Mouse (Mus musculus): ENCODE results near the gene Gimap9.
"Not testable (repeated sequence)": the region's sequence is repeated elsewhere in the genome, so short reads cannot be mapped to it uniquely, and the experiment has no call there.

Gimap9 gene

GRCm38 (mm10) chr6:48664750-48665149 lies 11.2 kb upstream of the Gimap9 start:
- no peak for DNase-seq (ENCODE audit: low spot score)

GRCm38 (mm10) chr6:48665471-48665870 lies 10.5 kb upstream of the Gimap9 start:
- no peak for DNase-seq (ENCODE audit: low spot score)

- no peak for DNase-seq (ENCODE audit: low spot score)
Observed at GRCm38 (mm10) chr6:48666159-48666586, 9.8 kb upstream of the Gimap9 start.

GRCm38 (mm10) chr6:48668022-48668421 lies 7.9 kb upstream of the Gimap9 start:
- DNase-seq (ENCODE audit: low spot score): no peak

- DNase-seq (ENCODE audit: low spot score): no peak
Observed at GRCm38 (mm10) chr6:48669446-48669969, 6.4 kb upstream of the Gimap9 start.

GRCm38 (mm10) chr6:48674291-48675058 lies 1.5 kb upstream of the Gimap9 start:
- DNase-seq (ENCODE audit: low spot score): no peak

- no peak for DNase-seq (ENCODE audit: low spot score)
Observed at GRCm38 (mm10) chr6:48675400-48675930, 464 bp upstream of the Gimap9 start.

GRCm38 (mm10) chr6:48676860-48677415 lies 1.0 kb downstream of the Gimap9 start:
- DNase-seq (ENCODE audit: low spot score): no peak

GRCm38 (mm10) chr6:48677492-48678345 lies 1.8 kb downstream of the Gimap9 start:
- DNase-seq (ENCODE audit: low spot score): no peak

- DNase-seq (ENCODE audit: low spot score): no peak
Observed at GRCm38 (mm10) chr6:48678391-48678790, 2.5 kb downstream of the Gimap9 start.

GRCm38 (mm10) chr6:48679701-48680100 lies 3.8 kb downstream of the Gimap9 start:
- DNase-seq (ENCODE audit: low spot score): no peak

GRCm38 (mm10) chr6:48680421-48680820 lies 4.5 kb downstream of the Gimap9 start:
- no peak for DNase-seq (ENCODE audit: low spot score)

- DNase-seq (ENCODE audit: low spot score): no peak
Observed at GRCm38 (mm10) chr6:48681472-48682090, 5.7 kb downstream of the Gimap9 start.

GRCm38 (mm10) chr6:48682271-48682670 lies 6.3 kb downstream of the Gimap9 start:
- DNase-seq (ENCODE audit: low spot score): peak; percentile 14

GRCm38 (mm10) chr6:48683263-48683821 lies 7.4 kb downstream of the Gimap9 start:
- DNase-seq (ENCODE audit: low spot score): not testable (repeated sequence)

GRCm38 (mm10) chr6:48684319-48684718 lies 8.4 kb downstream of the Gimap9 start, which contains the start of gene Gimap4:
Gene Gimap4, plus strand, starts transcription at chr6:48684549.
- no peak for DNase-seq (ENCODE audit: low spot score)

GRCm38 (mm10) chr6:48684806-48685205 lies 8.9 kb downstream of the Gimap9 start:
- no peak for DNase-seq (ENCODE audit: low spot score)

- DNase-seq (ENCODE audit: low spot score): no peak
Observed at GRCm38 (mm10) chr6:48685251-48685650, 9.3 kb downstream of the Gimap9 start.

GRCm38 (mm10) chr6:48685694-48686665 lies 10.1 kb downstream of the Gimap9 start:
- no peak for DNase-seq (ENCODE audit: low spot score)

- DNase-seq (ENCODE audit: low spot score): no peak
Observed at GRCm38 (mm10) chr6:48687077-48687476, 11.1 kb downstream of the Gimap9 start.
